Mouse (Mus musculus): ENCODE data around the gene Ankrd33. TPM values are rescaled to one million over a fixed set of nuclear protein-coding genes. Genes with fewer than 3 reads are reported as not detected.

Ankrd33 gene
- polyA plus RNA-seq, 1 experiment from 2014 or later: not detected

DNA sequence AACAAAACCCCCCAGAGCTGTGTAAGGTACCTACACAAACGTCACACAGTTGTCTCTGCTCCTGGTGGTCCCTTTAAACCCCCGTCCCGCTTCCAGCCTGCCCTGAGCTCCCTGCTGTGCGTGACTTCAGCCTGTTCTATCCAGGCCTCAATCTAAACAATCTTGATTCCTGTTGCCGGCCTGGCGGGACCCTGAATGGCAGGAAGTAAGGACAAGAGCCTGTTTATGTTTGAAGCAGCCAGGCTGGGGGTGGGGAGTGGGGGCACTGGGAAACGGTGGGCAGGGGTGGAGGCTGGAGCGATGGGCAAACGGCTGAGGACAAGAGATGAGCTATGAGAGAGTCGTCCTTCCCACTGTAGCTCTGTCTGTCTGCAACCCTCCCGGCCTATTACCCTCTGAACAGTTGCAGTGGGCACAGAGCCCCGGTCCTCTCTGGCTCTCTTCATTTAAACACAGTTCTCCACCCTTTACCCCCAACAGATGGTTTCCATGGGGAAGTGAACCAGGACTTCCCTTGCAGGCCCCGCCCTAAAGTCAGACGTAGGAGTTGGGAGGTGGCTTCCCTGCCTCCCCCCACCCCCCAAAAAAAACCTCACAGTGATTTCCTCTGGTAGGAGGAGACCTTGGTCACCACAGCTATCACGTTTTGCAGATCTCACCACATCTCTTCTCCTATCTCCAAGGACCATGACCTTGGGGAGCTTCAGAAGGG, 18.6 kb downstream of the Ankrd33 start:
- Histone ChIP-seq H3K9ac (ENCODE audit: low read length) (no peak overlapping the region), H3K27me3 (ENCODE audit: control insufficient read depth, insufficient read depth, low read length) (peaks cover 12% of the 10 kb centered on the region), H3K4me1 (replicated peaks; ENCODE audit: control insufficient read depth, insufficient read depth, low read length) (peaks cover 4% of the 10 kb centered on the region; the same call in 1 of the 2 replicates), H3K4me2 (ENCODE audit: low read depth, low read length, severe bottlenecking) (no peak overlapping the region), H3K4me3 (ENCODE audit: low read depth, low read length) (no peak overlapping the region), H3K27ac (ENCODE audit: low read depth, low read length) (no peak overlapping the region), H3K9me3 (ENCODE audit: control insufficient read depth, low read length) (no peaks in the 10 kb centered on the region), H3K36me3 (ENCODE audit: control insufficient read depth, insufficient read depth, low read length) (no peaks in the 10 kb centered on the region)
- ATAC-seq (replicated peaks; ENCODE audit: low FRiP score): no peak
- DNase-seq (ENCODE audit: low spot score): no peak
- WGBS: 36% methylated on average over 15 of the region's 15 CpGs

DNA sequence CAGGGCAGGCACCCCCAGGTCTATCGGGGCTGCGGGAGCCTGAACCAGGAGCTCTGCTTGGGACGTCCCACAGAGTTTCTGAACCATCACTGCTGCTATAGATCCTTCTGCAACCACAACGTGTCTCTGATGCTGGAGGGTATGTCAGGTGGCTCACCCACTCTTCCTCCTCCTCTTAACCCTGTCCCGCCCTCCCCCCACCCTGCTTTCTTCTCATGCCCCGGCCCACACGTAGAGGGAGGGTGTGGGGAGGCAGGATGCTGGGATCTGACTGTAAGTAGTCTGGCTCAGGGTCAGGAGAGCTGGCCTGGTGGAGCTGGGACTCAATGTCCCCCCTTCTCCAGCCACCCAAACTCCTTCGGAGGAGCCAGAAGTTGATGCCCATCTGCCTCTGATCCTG, 19.9 kb downstream of the Ankrd33 start:
- Histone ChIP-seq H3K27me3 (ENCODE audit: control insufficient read depth, insufficient read depth, low read length) (no peaks in the 10 kb centered on the region; the same call in 1 of the 2 replicates), H3K4me3 (ENCODE audit: low read depth, low read length) (no peak overlapping the region), H3K27ac (ENCODE audit: low read depth, low read length) (no peak overlapping the region), H3K9ac (ENCODE audit: low read length) (no peak overlapping the region), H3K4me1 (replicated peaks; ENCODE audit: control insufficient read depth, insufficient read depth, low read length) (peaks cover 15% of the 10 kb centered on the region), H3K36me3 (ENCODE audit: control insufficient read depth, insufficient read depth, low read length) (no peaks in the 10 kb centered on the region), H3K9me3 (ENCODE audit: control insufficient read depth, low read length) (no peaks in the 10 kb centered on the region), H3K4me2 (ENCODE audit: low read depth, low read length, severe bottlenecking) (no peak overlapping the region)
- WGBS: 75% methylated on average over 8 of the region's 8 CpGs
- DNase-seq (ENCODE audit: low spot score) (no peak), ATAC-seq (replicated peaks; ENCODE audit: low FRiP score) (no peak)

DNA sequence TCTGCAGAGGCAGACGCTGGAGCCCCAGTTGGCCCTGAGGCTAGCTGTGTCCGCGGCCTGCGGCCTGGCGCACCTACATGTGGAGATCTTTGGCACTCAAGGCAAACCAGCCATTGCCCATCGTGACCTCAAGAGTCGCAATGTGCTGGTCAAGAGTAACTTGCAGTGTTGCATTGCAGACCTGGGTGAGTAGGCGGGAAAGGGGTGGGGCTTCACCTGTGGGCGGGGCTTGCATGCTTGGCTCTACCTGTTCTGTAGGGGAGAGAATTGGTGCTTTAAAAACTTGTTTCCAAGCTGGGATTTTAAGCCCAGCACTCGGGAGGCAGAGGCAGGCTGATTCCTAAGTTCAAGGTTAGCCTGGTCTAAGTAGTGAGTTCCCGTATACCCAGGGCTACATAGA, 21.9 kb downstream of the Ankrd33 start:
- ATAC-seq (replicated peaks; ENCODE audit: low FRiP score) (no peak), DNase-seq (ENCODE audit: low spot score) (no peak)
- 84% methylated on average over 11 of the region's 11 CpGs for WGBS
- Histone ChIP-seq H3K9me3 (ENCODE audit: control insufficient read depth, low read length) (no peaks in the 10 kb centered on the region), H3K27me3 (ENCODE audit: control insufficient read depth, insufficient read depth, low read length) (no peaks in the 10 kb centered on the region), H3K27ac (ENCODE audit: low read depth, low read length) (no peak overlapping the region), H3K4me1 (replicated peaks; ENCODE audit: control insufficient read depth, insufficient read depth, low read length) (peaks cover 16% of the 10 kb centered on the region), H3K4me3 (ENCODE audit: low read depth, low read length) (no peak overlapping the region), H3K36me3 (ENCODE audit: control insufficient read depth, insufficient read depth, low read length) (no peaks in the 10 kb centered on the region), H3K9ac (ENCODE audit: low read length) (no peak overlapping the region), H3K4me2 (ENCODE audit: low read depth, low read length, severe bottlenecking) (no peak overlapping the region)

DNA sequence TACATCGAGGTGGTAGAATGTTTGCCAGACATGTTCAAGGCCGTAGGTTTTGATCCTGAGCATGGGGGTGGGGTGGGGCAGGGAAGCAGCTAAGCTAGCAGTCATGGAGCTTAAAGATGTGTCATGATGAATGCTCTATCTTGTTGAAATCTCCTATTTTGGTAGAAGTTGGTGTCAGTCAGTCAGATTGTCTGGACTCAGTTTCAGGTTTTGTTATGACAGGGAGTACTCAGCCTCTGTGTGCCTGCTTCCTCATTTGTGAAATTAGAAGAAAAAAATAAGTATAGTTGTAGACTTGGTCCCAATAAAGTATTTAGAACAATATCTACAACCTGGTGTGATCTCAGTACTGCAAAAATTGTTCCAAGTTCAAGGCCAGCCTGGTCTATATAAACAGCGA, 23.1 kb downstream of the Ankrd33 start:
- Histone ChIP-seq H3K27ac (ENCODE audit: low read depth, low read length) (no peak overlapping the region), H3K4me3 (ENCODE audit: low read depth, low read length) (no peak overlapping the region), H3K4me2 (ENCODE audit: low read depth, low read length, severe bottlenecking) (no peak overlapping the region), H3K36me3 (ENCODE audit: control insufficient read depth, insufficient read depth, low read length) (no peaks in the 10 kb centered on the region), H3K9me3 (ENCODE audit: control insufficient read depth, low read length) (no peaks in the 10 kb centered on the region), H3K9ac (ENCODE audit: low read length) (no peak overlapping the region), H3K27me3 (ENCODE audit: control insufficient read depth, insufficient read depth, low read length) (no peaks in the 10 kb centered on the region), H3K4me1 (replicated peaks; ENCODE audit: control insufficient read depth, insufficient read depth, low read length) (peaks cover 16% of the 10 kb centered on the region)
- DNase-seq (ENCODE audit: low spot score): no peak
- 85% methylated on average over 3 of the region's 3 CpGs for WGBS
- ATAC-seq (replicated peaks; ENCODE audit: low FRiP score): no peak

DNA sequence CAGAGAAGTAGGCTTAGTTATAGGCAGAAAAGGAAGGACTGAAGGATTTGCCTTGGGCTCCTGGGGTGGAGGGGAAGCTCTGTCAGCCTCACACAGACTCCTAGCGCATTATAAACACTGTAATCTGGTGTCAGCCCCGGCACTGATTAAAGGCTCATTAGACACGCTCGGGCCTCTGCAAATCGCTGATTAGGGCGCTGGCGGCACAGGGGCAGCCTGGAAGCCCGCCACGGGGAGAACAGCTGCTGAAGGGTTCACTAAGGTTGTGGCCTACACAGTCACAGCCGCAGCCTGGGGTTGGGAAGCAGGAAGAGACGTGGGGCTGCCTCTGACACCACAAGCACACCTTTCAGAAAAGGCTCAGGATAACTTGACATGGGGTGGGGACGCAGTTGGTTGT, 24.3 kb downstream of the Ankrd33 start:
- ATAC-seq (replicated peaks; ENCODE audit: low FRiP score) (no peak), DNase-seq (ENCODE audit: low spot score) (peak; percentile 68)
- peaks cover 12% of the 10 kb centered on the region for H3K4me1 ChIP-seq (replicated peaks; ENCODE audit: control insufficient read depth, insufficient read depth, low read length)
- no peaks in the 10 kb centered on the region for H3K36me3 ChIP-seq (ENCODE audit: control insufficient read depth, insufficient read depth, low read length)
- no peaks in the 10 kb centered on the region for H3K27me3 ChIP-seq (ENCODE audit: control insufficient read depth, insufficient read depth, low read length)
- no peak overlapping the region for H3K9ac ChIP-seq (ENCODE audit: low read length)
- no peak overlapping the region for H3K27ac ChIP-seq (ENCODE audit: low read depth, low read length)
- H3K9me3 ChIP-seq (ENCODE audit: control insufficient read depth, low read length): no peaks in the 10 kb centered on the region
- H3K4me3 ChIP-seq (ENCODE audit: low read depth, low read length): no peak overlapping the region
- H3K4me2 ChIP-seq (ENCODE audit: low read depth, low read length, severe bottlenecking): no peak overlapping the region
- WGBS: 8% methylated on average over 12 of the region's 12 CpGs

DNA sequence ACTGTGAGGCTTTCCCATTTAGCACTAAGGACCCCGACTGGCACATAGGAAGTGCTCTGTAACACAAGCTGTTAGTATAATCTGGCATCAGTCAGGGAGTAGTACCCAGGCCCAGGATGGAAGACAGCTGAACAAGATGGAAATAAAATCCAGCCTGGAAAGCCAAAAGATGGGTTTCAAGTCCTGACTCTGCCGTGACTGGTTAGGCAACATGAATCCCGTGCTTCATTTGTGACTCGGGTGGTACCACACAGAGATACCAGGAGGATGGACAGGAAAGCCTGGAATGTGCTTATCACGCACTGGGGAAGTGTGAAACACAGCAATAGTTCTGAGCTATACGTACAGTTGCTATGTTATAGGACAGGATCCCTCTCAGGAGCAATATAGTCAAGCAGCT, 25.0 kb downstream of the Ankrd33 start:
- Histone ChIP-seq H3K9ac (ENCODE audit: low read length) (no peak overlapping the region), H3K27ac (ENCODE audit: low read depth, low read length) (no peak overlapping the region), H3K4me3 (ENCODE audit: low read depth, low read length) (no peak overlapping the region)

GRCm38 (mm10) chr15:101141061-101141541, 25.5 kb downstream of the Ankrd33 start:
- no peak overlapping the region for H3K27ac ChIP-seq (ENCODE audit: low read depth, low read length)
- H3K27me3 ChIP-seq (ENCODE audit: control insufficient read depth, insufficient read depth, low read length): no peaks in the 10 kb centered on the region
- ATAC-seq (replicated peaks; ENCODE audit: low FRiP score): peak; percentile 68
- H3K9me3 ChIP-seq (ENCODE audit: control insufficient read depth, low read length): no peaks in the 10 kb centered on the region
- no peak overlapping the region for H3K9ac ChIP-seq (ENCODE audit: low read length)
- H3K4me2 ChIP-seq (ENCODE audit: low read depth, low read length, severe bottlenecking): no peak overlapping the region
- 3% methylated on average over 12 of the region's 14 CpGs for WGBS
- DNase-seq (ENCODE audit: low spot score): peak; percentile 91
- H3K36me3 ChIP-seq (ENCODE audit: control insufficient read depth, insufficient read depth, low read length): no peaks in the 10 kb centered on the region
- H3K4me3 ChIP-seq (ENCODE audit: low read depth, low read length): no peak overlapping the region
- peaks cover 15% of the 10 kb centered on the region for H3K4me1 ChIP-seq (replicated peaks; ENCODE audit: control insufficient read depth, insufficient read depth, low read length)

More for the DNA sequence above, 25.0 kb downstream of the Ankrd33 start:
- Histone ChIP-seq H3K36me3 (ENCODE audit: control insufficient read depth, insufficient read depth, low read length) (no peaks in the 10 kb centered on the region), H3K4me2 (ENCODE audit: low read depth, low read length, severe bottlenecking) (no peak overlapping the region), H3K9me3 (ENCODE audit: control insufficient read depth, low read length) (no peaks in the 10 kb centered on the region), H3K4me1 (replicated peaks; ENCODE audit: control insufficient read depth, insufficient read depth, low read length) (peaks cover 12% of the 10 kb centered on the region), H3K27me3 (ENCODE audit: control insufficient read depth, insufficient read depth, low read length) (no peaks in the 10 kb centered on the region)
- ATAC-seq (replicated peaks; ENCODE audit: low FRiP score) (no peak), DNase-seq (ENCODE audit: low spot score) (no peak)
- WGBS: 60% methylated on average over 6 of the region's 6 CpGs

DNA sequence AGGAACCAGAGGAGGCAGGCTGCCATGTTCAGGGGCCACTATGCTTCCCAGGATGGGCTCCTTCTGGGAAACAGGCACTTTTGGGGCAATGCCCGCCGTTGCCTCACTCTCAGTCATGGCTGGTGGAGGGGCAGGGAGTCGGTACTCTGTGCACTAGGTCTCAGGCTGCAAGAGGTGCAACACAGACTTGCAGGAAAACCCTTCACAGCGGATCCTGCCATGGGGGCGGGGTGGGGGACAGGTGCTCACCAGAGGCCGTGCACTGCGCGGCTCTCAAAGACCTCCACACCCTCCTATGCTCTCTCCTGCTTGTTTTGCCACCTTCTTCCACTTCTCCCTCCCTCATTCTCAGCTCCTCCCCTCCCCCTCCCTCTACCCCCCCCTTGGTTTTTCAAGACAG, 27.1 kb downstream of the Ankrd33 start:
- H3K27me3 ChIP-seq (ENCODE audit: control insufficient read depth, insufficient read depth, low read length): no peaks in the 10 kb centered on the region
- no peak overlapping the region for H3K4me3 ChIP-seq (ENCODE audit: low read depth, low read length)
- DNase-seq (ENCODE audit: low spot score): no peak
- H3K4me1 ChIP-seq (replicated peaks; ENCODE audit: control insufficient read depth, insufficient read depth, low read length): peaks cover 15% of the 10 kb centered on the region
- H3K9ac ChIP-seq (ENCODE audit: low read length): no peak overlapping the region
- H3K9me3 ChIP-seq (ENCODE audit: control insufficient read depth, low read length): no peaks in the 10 kb centered on the region
- no peak overlapping the region for H3K4me2 ChIP-seq (ENCODE audit: low read depth, low read length, severe bottlenecking)
- H3K36me3 ChIP-seq (ENCODE audit: control insufficient read depth, insufficient read depth, low read length): no peaks in the 10 kb centered on the region
- H3K27ac ChIP-seq (ENCODE audit: low read depth, low read length): no peak overlapping the region
- ATAC-seq (replicated peaks; ENCODE audit: low FRiP score): no peak
- WGBS: 60% methylated on average over 8 of the region's 8 CpGs

- H3K9me3 ChIP-seq (ENCODE audit: control insufficient read depth, low read length): no peaks in the 10 kb centered on the region
- H3K27ac ChIP-seq (ENCODE audit: low read depth, low read length): no peak overlapping the region
- 24% methylated on average over 8 of the region's 8 CpGs for whole genome bisulfite sequencing
- no peak for ATAC-seq (replicated peaks; ENCODE audit: low FRiP score)
- no peak for DNase-seq (ENCODE audit: low spot score)
- H3K4me2 ChIP-seq (ENCODE audit: low read depth, low read length, severe bottlenecking): no peak overlapping the region
- no peak overlapping the region; the same call in 1 of the 2 replicates for H3K9ac ChIP-seq (ENCODE audit: low read length)
- H3K36me3 ChIP-seq (ENCODE audit: control insufficient read depth, insufficient read depth, low read length): no peaks in the 10 kb centered on the region
- H3K4me3 ChIP-seq (ENCODE audit: low read depth, low read length): no peak overlapping the region
- H3K27me3 ChIP-seq (ENCODE audit: control insufficient read depth, insufficient read depth, low read length): no peaks in the 10 kb centered on the region
- peaks cover 15% of the 10 kb centered on the region for H3K4me1 ChIP-seq (replicated peaks; ENCODE audit: control insufficient read depth, insufficient read depth, low read length)
Observed at GRCm38 (mm10) chr15:101143494-101143893, 27.9 kb downstream of the Ankrd33 start.
